Mouse (Mus musculus): Measurements from ENCODE around the gene Tdrkh. TPM values are rescaled to one million over a fixed set of nuclear protein-coding genes. Genes with fewer than 3 reads are reported as not detected.

Tdrkh gene
- polyA plus RNA-seq, 1 experiment from 2014 or later, result 48.1 TPM

DNA sequence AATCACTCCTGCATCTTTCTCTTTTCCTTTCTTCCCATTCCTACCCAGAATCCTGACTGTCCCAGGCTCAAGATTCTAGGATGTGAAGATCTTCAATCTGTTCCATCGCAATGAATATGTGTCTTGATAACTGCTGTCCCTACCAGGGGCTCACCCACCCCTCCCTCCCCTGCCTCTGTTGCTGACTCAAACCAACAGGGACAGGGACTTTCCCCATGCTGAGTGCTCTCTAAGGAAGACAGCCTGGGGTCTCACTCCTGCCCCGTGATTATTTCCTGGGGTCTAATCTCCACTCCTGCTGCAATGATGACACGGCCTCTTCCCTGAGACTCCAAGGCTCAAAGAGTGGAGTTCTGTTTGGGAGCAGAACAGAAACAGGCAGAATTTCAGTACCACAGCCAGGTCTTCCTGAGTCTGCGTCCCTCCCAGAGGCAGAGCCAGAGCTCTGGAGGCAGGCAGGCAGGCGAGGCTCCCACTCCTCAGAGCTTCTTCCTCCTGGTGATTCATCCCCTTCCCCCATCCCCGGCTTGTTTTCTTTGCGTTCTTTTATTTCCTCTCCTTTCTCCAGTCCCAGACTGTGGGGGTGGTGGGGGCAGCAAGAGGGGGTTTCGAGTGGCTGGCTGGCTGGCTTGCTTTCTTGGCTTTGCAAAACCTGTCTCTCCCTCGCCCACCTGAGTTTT lies 33.1 kb upstream of the Tdrkh start:
- ATAC-seq (ENCODE audit: insufficient read depth, low FRiP score, low TSS enrichment) (no peak), DNase-seq (ENCODE audit: low spot score) (no peak)
- Histone ChIP-seq H3K27ac (ENCODE audit: low read depth, low read length) (no peak overlapping the region), H3K27me3 (ENCODE audit: control insufficient read depth, insufficient read depth, low read length) (no peaks in the 10 kb centered on the region), H3K9ac (ENCODE audit: low read length) (no peak overlapping the region), H3K4me2 (ENCODE audit: low read depth) (no peak overlapping the region), H3K4me3 (ENCODE audit: low read depth, low read length) (no peak overlapping the region), H3K4me1 (ENCODE audit: control insufficient read depth, insufficient read depth, low read length) (no peaks in the 10 kb centered on the region), H3K9me3 (ENCODE audit: control insufficient read depth, low read length) (no peaks in the 10 kb centered on the region), H3K36me3 (ENCODE audit: control insufficient read depth, insufficient read depth, low read length) (no peaks in the 10 kb centered on the region)
- 26% methylated on average over 9 of the region's 9 CpGs for WGBS

DNA sequence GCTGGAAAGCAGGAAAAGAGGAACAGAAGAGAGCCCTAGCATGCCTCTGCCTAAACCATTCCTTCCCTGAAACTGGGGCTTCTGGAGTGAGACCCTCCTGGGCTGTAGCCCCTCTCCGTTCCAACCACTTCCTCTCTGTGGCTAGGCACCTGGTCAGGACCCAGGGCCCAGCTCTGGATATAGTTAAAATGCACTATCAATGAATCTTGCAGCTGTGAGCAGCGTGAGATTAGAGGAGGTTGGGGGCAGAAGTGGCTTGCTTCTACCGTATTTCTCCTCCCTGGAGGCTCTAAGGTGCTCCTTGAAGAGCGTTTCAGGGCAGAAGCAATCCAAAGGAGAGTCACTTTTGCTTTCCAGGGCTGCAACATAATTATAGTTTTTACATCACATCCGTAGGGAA lies 30.8 kb upstream of the Tdrkh start:
- WGBS, result 86% methylated on average over 5 of the region's 5 CpGs
- ATAC-seq (ENCODE audit: insufficient read depth, low FRiP score, low TSS enrichment) (no peak), DNase-seq (ENCODE audit: low spot score) (no peak)
- H3K9ac ChIP-seq (ENCODE audit: low read length), result no peak overlapping the region
- H3K4me1 ChIP-seq (ENCODE audit: control insufficient read depth, insufficient read depth, low read length), result no peaks in the 10 kb centered on the region
- H3K27ac ChIP-seq (ENCODE audit: low read depth, low read length), result no peak overlapping the region
- H3K27me3 ChIP-seq (ENCODE audit: control insufficient read depth, insufficient read depth, low read length), result no peaks in the 10 kb centered on the region
- H3K36me3 ChIP-seq (ENCODE audit: control insufficient read depth, insufficient read depth, low read length), result no peaks in the 10 kb centered on the region
- H3K4me3 ChIP-seq (ENCODE audit: low read depth, low read length), result no peak overlapping the region
- no peak overlapping the region for H3K4me2 ChIP-seq (ENCODE audit: low read depth)
- H3K9me3 ChIP-seq (ENCODE audit: control insufficient read depth, low read length), result no peaks in the 10 kb centered on the region

DNA sequence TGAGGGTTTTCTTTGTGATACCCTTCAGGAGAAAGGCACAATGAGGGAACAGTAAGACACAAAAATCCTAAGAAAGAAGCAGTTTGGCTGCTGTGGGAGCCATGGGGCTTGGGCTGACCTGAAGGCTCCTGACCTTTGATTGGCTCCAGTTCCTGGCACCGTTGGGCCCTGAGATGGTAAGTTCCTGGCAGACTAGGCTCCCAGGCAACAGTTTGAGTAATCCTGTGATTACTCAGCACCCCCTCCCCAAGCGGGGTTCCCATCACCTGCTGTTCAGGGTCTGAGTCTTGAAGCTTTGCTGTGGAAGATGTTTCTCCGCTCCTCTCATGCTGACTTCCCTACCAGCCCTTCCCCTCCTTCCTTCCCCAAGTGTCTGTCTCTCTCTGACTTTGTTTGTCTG lies 29.6 kb upstream of the Tdrkh start:
- no peak overlapping the region for H3K4me3 ChIP-seq (ENCODE audit: low read depth, low read length)
- no peak overlapping the region for H3K9ac ChIP-seq (ENCODE audit: low read length)
- no peaks in the 10 kb centered on the region for H3K4me1 ChIP-seq (ENCODE audit: control insufficient read depth, insufficient read depth, low read length)
- no peak overlapping the region for H3K4me2 ChIP-seq (ENCODE audit: low read depth)
- no peaks in the 10 kb centered on the region for H3K36me3 ChIP-seq (ENCODE audit: control insufficient read depth, insufficient read depth, low read length)
- no peaks in the 10 kb centered on the region for H3K27me3 ChIP-seq (ENCODE audit: control insufficient read depth, insufficient read depth, low read length)
- ATAC-seq (ENCODE audit: insufficient read depth, low FRiP score, low TSS enrichment) (no peak), DNase-seq (ENCODE audit: low spot score) (no peak)
- WGBS, result 74% methylated on average over 3 of the region's 3 CpGs
- no peaks in the 10 kb centered on the region for H3K9me3 ChIP-seq (ENCODE audit: control insufficient read depth, low read length)
- H3K27ac ChIP-seq (ENCODE audit: low read depth, low read length), result no peak overlapping the region

DNA sequence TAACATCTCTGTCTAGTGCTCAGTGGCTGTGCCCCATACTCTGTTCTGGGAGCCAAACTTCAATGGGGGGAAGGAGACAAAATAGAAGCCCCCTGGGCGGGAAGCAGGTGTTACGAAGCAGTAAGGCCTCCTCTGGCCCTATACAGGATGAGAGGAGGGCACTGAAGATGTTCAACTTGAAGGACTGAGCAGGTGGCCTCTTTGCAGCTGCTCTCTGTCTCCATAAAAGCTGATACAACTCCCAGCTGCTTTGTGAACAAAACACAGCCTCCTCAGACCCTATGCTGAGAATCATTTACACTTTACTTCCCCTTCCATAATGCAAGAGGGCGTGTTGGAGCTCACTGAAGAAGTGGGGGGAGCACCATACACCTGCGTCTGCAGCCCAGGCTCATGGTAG lies 26.4 kb upstream of the Tdrkh start:
- Histone ChIP-seq H3K27ac (ENCODE audit: low read depth, low read length) (no peak overlapping the region), H3K9me3 (ENCODE audit: control insufficient read depth, low read length) (no peaks in the 10 kb centered on the region), H3K9ac (ENCODE audit: low read length) (no peak overlapping the region), H3K36me3 (ENCODE audit: control insufficient read depth, insufficient read depth, low read length) (no peaks in the 10 kb centered on the region), H3K27me3 (ENCODE audit: control insufficient read depth, insufficient read depth, low read length) (no peaks in the 10 kb centered on the region), H3K4me2 (ENCODE audit: low read depth) (no peak overlapping the region), H3K4me3 (ENCODE audit: low read depth, low read length) (no peak overlapping the region), H3K4me1 (ENCODE audit: control insufficient read depth, insufficient read depth, low read length) (no peaks in the 10 kb centered on the region)
- WGBS, result 49% methylated on average over 4 of the region's 4 CpGs
- DNase-seq (ENCODE audit: low spot score), result no peak
- no peak for ATAC-seq (ENCODE audit: insufficient read depth, low FRiP score, low TSS enrichment)

DNA sequence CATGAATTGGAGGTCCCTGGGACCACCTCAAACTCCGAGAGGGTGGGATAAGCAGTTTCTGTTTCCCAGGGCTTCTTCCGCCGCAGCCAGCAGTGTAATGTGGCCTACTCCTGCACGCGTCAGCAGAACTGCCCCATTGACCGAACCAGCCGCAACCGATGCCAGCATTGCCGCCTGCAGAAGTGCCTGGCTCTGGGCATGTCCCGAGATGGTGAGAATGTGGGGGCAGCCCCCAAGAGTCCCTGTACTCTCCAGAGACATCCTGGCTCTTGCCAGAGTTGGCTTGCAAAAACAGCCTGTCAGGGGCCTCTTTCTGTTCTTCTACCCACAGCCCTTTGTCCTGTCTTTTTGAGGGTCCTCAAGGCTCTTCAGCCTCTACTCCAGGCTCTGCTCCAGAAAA lies 25.7 kb upstream of the Tdrkh start:
- H3K4me1 ChIP-seq (ENCODE audit: control insufficient read depth, insufficient read depth, low read length), result no peaks in the 10 kb centered on the region
- WGBS, result 88% methylated on average over 10 of the region's 10 CpGs
- no peak overlapping the region for H3K4me2 ChIP-seq (ENCODE audit: low read depth)
- no peak overlapping the region for H3K4me3 ChIP-seq (ENCODE audit: low read depth, low read length)
- H3K9ac ChIP-seq (ENCODE audit: low read length), result no peak overlapping the region
- H3K27me3 ChIP-seq (ENCODE audit: control insufficient read depth, insufficient read depth, low read length), result no peaks in the 10 kb centered on the region
- H3K36me3 ChIP-seq (ENCODE audit: control insufficient read depth, insufficient read depth, low read length), result no peaks in the 10 kb centered on the region
- DNase-seq (ENCODE audit: low spot score) (no peak), ATAC-seq (ENCODE audit: insufficient read depth, low FRiP score, low TSS enrichment) (no peak)
- H3K27ac ChIP-seq (ENCODE audit: low read depth, low read length), result no peak overlapping the region
- H3K9me3 ChIP-seq (ENCODE audit: control insufficient read depth, low read length), result no peaks in the 10 kb centered on the region

DNA sequence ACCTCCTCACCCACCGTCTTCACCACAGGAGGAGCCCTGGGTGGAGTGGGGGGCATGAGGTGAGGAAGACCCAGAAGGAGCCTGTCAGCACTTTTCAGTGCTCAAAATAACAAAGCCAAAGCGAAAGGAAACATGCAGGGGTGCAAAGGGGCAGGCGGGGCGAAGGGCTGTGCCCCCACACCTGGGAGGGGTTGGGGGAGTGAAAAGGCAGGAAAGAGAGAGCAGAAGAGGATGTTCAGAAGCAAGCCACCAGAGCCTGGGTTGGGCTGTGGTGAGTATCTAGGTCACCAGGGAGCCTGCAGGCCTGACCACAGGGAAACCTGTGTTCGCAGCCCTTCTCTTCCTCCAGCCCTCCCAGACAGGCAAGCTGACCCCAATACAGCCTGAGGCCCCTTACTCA lies 25.0 kb upstream of the Tdrkh start:
- ATAC-seq (ENCODE audit: insufficient read depth, low FRiP score, low TSS enrichment), result no peak
- Histone ChIP-seq H3K9ac (ENCODE audit: low read length) (no peak overlapping the region), H3K9me3 (ENCODE audit: control insufficient read depth, low read length) (no peaks in the 10 kb centered on the region), H3K4me2 (ENCODE audit: low read depth) (no peak overlapping the region), H3K36me3 (ENCODE audit: control insufficient read depth, insufficient read depth, low read length) (no peaks in the 10 kb centered on the region), H3K27ac (ENCODE audit: low read depth, low read length) (no peak overlapping the region), H3K27me3 (ENCODE audit: control insufficient read depth, insufficient read depth, low read length) (no peaks in the 10 kb centered on the region), H3K4me3 (ENCODE audit: low read depth, low read length) (no peak overlapping the region), H3K4me1 (ENCODE audit: control insufficient read depth, insufficient read depth, low read length) (no peaks in the 10 kb centered on the region)
- DNase-seq (ENCODE audit: low spot score), result no peak
- WGBS, result 77% methylated on average over 5 of the region's 5 CpGs

DNA sequence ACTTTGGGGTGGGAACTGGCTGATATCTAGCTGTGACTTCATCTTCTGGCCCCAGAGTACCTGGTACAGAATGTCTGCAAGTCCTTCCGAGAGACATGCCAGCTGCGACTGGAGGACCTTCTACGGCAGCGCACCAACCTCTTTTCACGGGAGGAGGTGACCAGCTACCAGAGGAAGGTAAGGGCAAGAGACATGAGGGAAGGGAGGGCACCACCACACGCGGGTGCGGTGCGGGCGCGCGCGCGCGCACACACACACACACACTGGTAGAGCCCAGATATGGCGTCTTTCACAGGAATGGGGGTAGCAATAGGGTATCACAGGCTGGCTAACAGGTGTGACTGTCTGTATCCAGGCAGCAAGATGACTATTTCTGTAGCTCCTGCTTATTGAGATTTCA lies 23.7 kb upstream of the Tdrkh start:
- no peak for DNase-seq (ENCODE audit: low spot score)
- H3K27ac ChIP-seq (ENCODE audit: low read depth, low read length), result no peak overlapping the region
- H3K4me1 ChIP-seq (ENCODE audit: control insufficient read depth, insufficient read depth, low read length), result no peaks in the 10 kb centered on the region
- no peak overlapping the region for H3K4me2 ChIP-seq (ENCODE audit: low read depth)
- H3K9me3 ChIP-seq (ENCODE audit: control insufficient read depth, low read length), result no peaks in the 10 kb centered on the region
- no peak overlapping the region for H3K4me3 ChIP-seq (ENCODE audit: low read depth, low read length)
- no peak overlapping the region for H3K9ac ChIP-seq (ENCODE audit: low read length)
- 97% methylated on average over 16 of the region's 16 CpGs for WGBS
- no peak for ATAC-seq (ENCODE audit: insufficient read depth, low FRiP score, low TSS enrichment)
- no peaks in the 10 kb centered on the region for H3K27me3 ChIP-seq (ENCODE audit: control insufficient read depth, insufficient read depth, low read length)
- no peaks in the 10 kb centered on the region for H3K36me3 ChIP-seq (ENCODE audit: control insufficient read depth, insufficient read depth, low read length)

DNA sequence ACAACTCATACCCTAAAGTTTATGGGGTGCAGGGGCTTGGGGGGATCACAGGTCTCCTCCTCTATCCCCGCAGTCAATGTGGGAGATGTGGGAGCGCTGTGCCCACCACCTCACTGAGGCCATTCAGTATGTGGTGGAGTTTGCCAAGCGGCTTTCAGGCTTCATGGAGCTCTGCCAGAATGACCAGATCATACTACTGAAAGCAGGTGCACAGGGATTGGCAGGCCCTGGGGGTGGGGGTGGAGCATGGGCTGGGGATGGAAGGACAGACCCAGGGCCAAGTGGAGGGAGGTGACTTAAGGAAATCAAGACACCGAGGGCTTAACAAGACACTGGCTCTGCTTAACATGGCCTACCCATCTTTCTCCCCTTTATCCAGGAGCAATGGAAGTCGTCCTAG lies 22.1 kb upstream of the Tdrkh start:
- 78% methylated on average over 5 of the region's 5 CpGs for WGBS
- ATAC-seq (ENCODE audit: insufficient read depth, low FRiP score, low TSS enrichment), result no peak

DNA sequence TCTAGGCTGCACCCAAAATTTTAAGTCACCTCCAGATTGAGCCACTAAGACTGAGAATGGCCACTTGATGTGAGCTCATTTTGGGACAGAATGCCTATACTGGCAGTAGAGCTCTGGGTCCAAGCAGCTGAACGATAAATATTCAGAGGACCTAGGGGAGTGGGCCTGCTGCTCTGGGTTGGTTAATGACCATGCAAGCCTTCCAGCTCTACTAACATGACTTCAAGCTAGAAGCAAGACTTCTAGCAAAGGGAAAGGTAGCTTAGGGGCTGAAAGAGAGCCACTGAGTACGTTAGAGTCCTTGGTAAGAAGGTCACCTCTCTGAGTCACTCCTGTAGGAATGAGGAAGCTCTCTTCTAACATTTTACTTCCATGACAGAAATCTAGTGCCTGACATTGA lies 20.9 kb upstream of the Tdrkh start:
- no peak for ATAC-seq (ENCODE audit: insufficient read depth, low FRiP score, low TSS enrichment)
- Histone ChIP-seq H3K36me3 (ENCODE audit: control insufficient read depth, insufficient read depth, low read length) (no peaks in the 10 kb centered on the region), H3K4me3 (ENCODE audit: low read depth, low read length) (no peak overlapping the region), H3K27me3 (ENCODE audit: control insufficient read depth, insufficient read depth, low read length) (no peaks in the 10 kb centered on the region), H3K27ac (ENCODE audit: low read depth, low read length) (no peak overlapping the region), H3K9me3 (ENCODE audit: control insufficient read depth, low read length) (no peaks in the 10 kb centered on the region), H3K4me2 (ENCODE audit: low read depth) (no peak overlapping the region), H3K9ac (ENCODE audit: low read length) (no peak overlapping the region), H3K4me1 (ENCODE audit: control insufficient read depth, insufficient read depth, low read length) (no peaks in the 10 kb centered on the region)
- no peak for DNase-seq (ENCODE audit: low spot score)
- WGBS, result 83% methylated on average over 2 of the region's 2 CpGs

More for the DNA sequence above, 22.1 kb upstream of the Tdrkh start:
- Histone ChIP-seq H3K9me3 (ENCODE audit: control insufficient read depth, low read length) (no peaks in the 10 kb centered on the region), H3K4me3 (ENCODE audit: low read depth, low read length) (no peak overlapping the region), H3K9ac (ENCODE audit: low read length) (no peak overlapping the region), H3K27ac (ENCODE audit: low read depth, low read length) (no peak overlapping the region), H3K4me1 (ENCODE audit: control insufficient read depth, insufficient read depth, low read length) (no peaks in the 10 kb centered on the region), H3K4me2 (ENCODE audit: low read depth) (no peak overlapping the region), H3K36me3 (ENCODE audit: control insufficient read depth, insufficient read depth, low read length) (no peaks in the 10 kb centered on the region), H3K27me3 (ENCODE audit: control insufficient read depth, insufficient read depth, low read length) (no peaks in the 10 kb centered on the region)
- no peak for DNase-seq (ENCODE audit: low spot score)

Measured in neural tube, embryonic 11.5 days (tissue).